Mouse (Mus musculus) left cerebral cortex, adult 11 months (tissue): Measurements from ENCODE around the gene Dph7.
"Not testable (repeated sequence)": the region's sequence is repeated elsewhere in the genome, so short reads cannot be mapped to it uniquely, and the experiment has no call there.

Experiments
- DNase-seq: peaks from one replicate; pipeline ENCODE4 v3.0.0; 2022; ENCODE audit warnings: low spot score

Dph7 gene

GRCm38 (mm10) chr2:24962304-24963000 is at the start of gene Dph7:
TSS of gene Dph7 (plus strand) at chr2:24962400.
- DNase-seq: peak; percentile 79

GRCm38 (mm10) chr2:24912589-24912988 is 49.6 kb upstream of the Dph7 start:
- DNase-seq: no peak

- DNase-seq: no peak
Measured at GRCm38 (mm10) chr2:24914762-24915161, 47.4 kb upstream of the Dph7 start.

- peak; percentile 92 for DNase-seq
Measured at GRCm38 (mm10) chr2:24918930-24919838, 43.0 kb upstream of the Dph7 start, which contains the start of gene Ehmt1. TSS of gene Ehmt1 (minus strand) at chr2:24919614.

- DNase-seq: no peak
Measured at GRCm38 (mm10) chr2:24919839-24920175, 42.4 kb upstream of the Dph7 start.

- DNase-seq: no peak
Measured at GRCm38 (mm10) chr2:24923561-24923960, 38.6 kb upstream of the Dph7 start.

GRCm38 (mm10) chr2:24925284-24925683 is 36.9 kb upstream of the Dph7 start:
- DNase-seq: no peak

- DNase-seq: no peak
Measured at GRCm38 (mm10) chr2:24926345-24926964, 35.7 kb upstream of the Dph7 start.

- no peak for DNase-seq
Measured at GRCm38 (mm10) chr2:24926965-24927358, 35.2 kb upstream of the Dph7 start.

- DNase-seq: no peak
Measured at GRCm38 (mm10) chr2:24927810-24928479, 34.3 kb upstream of the Dph7 start.

GRCm38 (mm10) chr2:24929119-24929518 is 33.1 kb upstream of the Dph7 start:
- no peak for DNase-seq

GRCm38 (mm10) chr2:24929593-24929992 is 32.6 kb upstream of the Dph7 start:
- DNase-seq: no peak

GRCm38 (mm10) chr2:24934441-24934963 is 27.7 kb upstream of the Dph7 start:
- DNase-seq: no peak

- peak; percentile 82 for DNase-seq
Measured at GRCm38 (mm10) chr2:24935057-24935796, 27.0 kb upstream of the Dph7 start, which contains the start of gene Arrdc1. TSS of gene Arrdc1 (minus strand) at chr2:24935252.

- no peak for DNase-seq
Measured at GRCm38 (mm10) chr2:24942092-24942491, 20.1 kb upstream of the Dph7 start.

- not testable (repeated sequence) for DNase-seq
Measured at GRCm38 (mm10) chr2:24944304-24944703, 17.9 kb upstream of the Dph7 start.

GRCm38 (mm10) chr2:24949421-24950188 is 12.6 kb upstream of the Dph7 start, which contains the start of gene Zmynd19:
TSS of gene Zmynd19 (plus strand) at chr2:24949792.
- peak; percentile 93 for DNase-seq

GRCm38 (mm10) chr2:24950189-24950535 is 12.0 kb upstream of the Dph7 start:
- no peak for DNase-seq

- no peak for DNase-seq
Measured at GRCm38 (mm10) chr2:24952537-24953055, 9.6 kb upstream of the Dph7 start.

GRCm38 (mm10) chr2:24960910-24961309 is 1.3 kb upstream of the Dph7 start:
- no peak for DNase-seq
